Mouse (Mus musculus) liver (tissue): Measurements from ENCODE around the gene Kin.

Experiments used
- DNase-seq: peaks from one replicate; pipeline ENCODE4 v3.0.0-alpha.2; 2020; ENCODE audit warnings: mixed read lengths

Gene Kin

DNA sequence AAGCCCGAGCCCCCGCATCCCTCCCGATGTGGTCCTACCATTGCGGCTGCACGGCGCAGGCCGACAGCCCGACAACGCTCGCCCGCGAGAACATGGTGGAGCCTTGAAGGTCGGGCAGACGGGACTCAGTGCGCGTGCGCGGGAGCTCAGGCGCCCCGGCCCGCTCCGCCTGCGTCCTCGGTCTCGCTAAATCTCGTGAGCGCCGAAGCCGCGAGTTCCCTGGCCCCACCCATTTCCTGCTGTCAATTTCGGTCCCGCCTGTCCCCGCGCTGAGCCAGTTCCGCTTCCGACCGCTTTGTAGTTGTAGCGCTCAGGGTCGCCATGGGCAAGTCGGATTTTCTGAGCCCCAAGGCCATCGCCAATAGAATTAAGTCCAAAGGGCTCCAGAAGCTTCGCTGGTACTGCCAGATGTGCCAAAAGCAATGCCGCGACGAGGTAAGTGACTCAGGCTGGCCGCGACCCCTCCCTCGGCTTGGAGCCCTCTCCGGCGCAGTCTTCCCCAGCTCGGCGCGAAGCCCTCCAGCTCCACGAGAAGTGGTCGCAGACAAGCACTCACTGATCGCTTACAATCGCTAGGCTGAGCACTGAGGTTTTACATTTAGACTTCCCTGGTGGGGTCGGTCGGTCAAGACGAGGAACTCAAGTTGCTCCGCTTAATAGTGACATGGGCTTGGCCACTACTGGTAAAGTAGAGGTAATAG lies at the start of gene Kin, which contains the start of gene Atp5c1:
Gene Kin (plus strand): TSS at position 284 of the 701 bp plus-strand sequence.
Gene Atp5c1 (minus strand): TSS at position 201 of the 701 bp plus-strand sequence.
- DNase-seq = peak; percentile 97

DNA sequence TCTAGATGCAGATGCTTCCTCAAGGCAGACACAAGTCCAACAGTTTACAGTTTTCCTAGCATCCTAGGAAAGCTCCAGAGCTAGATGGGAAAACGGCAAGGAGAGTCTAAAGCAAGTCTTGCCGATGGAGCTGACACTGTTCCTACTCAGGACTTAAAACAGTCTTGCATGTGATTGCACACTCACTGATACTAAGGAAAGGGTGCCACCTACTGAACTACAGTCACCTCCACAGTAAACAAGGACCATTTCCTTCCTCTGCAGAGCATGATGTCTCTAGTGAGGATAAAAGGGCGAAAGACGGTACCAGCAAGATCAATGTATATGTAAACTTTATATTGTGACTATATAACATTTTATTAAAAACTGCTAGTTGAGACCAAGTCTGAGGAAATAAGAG lies 46.7 kb upstream of the Kin start:
- no peak for DNase-seq

GRCm38 (mm10) chr2:10034976-10035375 lies 45.4 kb upstream of the Kin start:
- DNase-seq = no peak

DNA sequence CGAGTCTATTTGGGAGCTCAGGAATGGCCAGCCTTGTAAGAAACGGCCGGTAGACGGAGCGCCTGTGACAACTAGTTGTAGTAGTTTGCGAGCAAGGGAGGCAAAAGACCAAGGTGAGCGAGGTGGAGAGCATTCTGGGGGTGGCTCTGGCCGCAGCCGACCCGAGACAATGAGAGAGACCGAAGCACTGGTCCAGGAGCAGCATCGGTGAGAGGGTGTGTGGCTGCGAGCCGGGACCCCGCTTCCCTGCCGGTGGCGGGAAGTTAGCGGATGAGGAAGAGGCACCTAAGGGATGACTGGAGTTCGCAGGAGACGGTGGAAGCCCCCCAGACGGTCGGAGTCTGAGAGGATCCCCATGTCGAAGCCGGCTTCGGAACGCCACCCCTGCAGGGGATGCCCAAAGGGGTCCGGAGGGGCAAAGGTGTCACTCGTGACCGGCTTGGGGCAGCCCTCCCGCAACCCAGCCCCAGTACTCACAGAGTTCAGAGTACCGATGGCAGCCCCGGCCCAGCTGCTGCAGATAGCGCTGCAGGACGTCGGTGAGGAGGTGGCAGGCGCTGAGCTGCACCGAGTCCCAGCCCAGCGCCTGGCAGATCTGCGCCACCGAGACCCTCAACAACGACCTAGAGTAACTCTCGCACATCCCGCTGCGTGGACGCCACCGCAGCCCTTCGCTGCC lies 32.5 kb upstream of the Kin start:
- peak; percentile 51 for DNase-seq

GRCm38 (mm10) chr2:10048461-10048860 lies 31.9 kb upstream of the Kin start, which contains the start of gene Taf3:
TSS of gene Taf3 (minus strand) at chr2:10048596.
- peak; percentile 97 for DNase-seq

DNA sequence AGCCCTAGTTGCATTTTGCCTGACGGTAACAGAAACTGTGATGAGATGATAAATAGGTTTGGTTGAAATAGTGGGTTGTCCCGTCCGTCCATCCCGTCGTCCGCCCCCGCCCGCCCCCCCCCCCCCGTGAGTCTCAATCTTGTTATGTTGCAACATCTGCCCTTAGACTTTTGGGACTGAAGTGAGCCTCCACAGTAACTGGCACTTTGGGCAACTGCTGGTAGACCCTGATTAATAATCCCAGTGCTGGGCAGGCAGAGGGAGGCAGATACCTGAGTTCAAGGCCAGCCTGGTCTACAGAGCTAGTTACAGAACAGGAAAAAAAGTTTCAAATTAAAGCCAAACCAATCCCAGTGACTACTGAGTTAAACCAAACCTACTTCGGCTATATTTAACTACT lies 30.9 kb upstream of the Kin start:
- DNase-seq = peak; percentile 7

- DNase-seq = no peak
Measured at GRCm38 (mm10) chr2:10050878-10051277, 29.5 kb upstream of the Kin start.

- DNase-seq = no peak
Measured at GRCm38 (mm10) chr2:10051996-10052395, 28.4 kb upstream of the Kin start.

DNA sequence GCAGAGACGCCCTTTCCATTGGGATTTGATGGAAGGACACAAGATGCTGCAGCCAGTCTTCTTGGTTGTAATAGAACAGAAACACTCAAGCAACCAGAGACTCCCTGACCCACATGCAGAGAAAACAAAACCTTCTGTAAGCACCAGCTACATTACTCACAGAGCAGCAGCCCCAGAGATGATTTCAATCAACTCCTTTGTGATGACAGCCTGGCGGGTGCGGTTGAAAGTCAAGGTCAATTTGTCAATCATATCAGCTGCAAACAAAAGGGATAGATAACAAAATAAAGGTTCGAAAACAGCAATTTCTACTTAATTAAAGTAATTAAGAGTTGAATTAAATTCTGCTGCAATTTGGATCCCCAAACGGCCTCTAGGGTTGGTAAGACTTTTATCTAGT lies 21.6 kb upstream of the Kin start:
- no peak for DNase-seq

GRCm38 (mm10) chr2:10071751-10072150 lies 8.6 kb upstream of the Kin start:
- no peak for DNase-seq

DNA sequence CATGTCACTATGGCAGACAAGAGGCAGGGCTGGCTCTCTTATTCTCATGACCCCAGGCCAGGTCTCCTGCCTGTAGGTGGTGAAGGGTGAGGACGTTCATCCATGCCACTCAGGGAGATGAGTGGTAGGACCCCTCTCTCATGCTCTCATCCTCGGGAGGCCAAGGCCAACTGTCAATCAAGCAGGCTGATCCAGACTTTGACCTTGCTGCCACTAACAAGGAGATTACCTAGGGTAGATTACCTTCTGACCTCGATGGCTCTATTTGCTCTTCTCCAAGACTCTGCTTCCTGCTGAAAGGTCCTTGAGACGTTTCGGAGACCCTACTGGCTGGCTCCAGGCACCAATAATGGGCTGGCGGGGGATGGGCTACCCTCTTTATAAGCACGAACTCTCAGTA lies 5.9 kb upstream of the Kin start:
- DNase-seq = no peak

DNA sequence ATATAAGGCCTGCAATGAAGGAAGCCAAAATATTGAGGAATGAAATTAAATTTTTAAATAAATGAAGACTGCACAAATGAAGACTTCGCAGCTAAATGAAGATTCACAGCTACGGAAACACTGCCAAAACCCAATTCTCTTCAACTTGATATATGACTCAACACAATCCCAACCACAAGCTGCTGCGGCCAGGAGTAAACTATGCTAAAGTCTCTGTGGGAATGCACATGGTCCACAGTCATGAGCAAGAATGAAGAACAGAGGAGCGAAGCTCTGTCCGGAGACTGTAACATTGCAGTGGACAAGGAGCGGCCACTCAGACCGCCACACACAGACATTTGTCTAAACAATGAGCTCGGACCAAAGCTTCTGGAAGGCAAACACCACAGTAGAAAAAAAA lies 3.7 kb upstream of the Kin start:
- DNase-seq = no peak

GRCm38 (mm10) chr2:10079745-10080309 lies 566 bp upstream of the Kin start:
- no peak for DNase-seq

DNA sequence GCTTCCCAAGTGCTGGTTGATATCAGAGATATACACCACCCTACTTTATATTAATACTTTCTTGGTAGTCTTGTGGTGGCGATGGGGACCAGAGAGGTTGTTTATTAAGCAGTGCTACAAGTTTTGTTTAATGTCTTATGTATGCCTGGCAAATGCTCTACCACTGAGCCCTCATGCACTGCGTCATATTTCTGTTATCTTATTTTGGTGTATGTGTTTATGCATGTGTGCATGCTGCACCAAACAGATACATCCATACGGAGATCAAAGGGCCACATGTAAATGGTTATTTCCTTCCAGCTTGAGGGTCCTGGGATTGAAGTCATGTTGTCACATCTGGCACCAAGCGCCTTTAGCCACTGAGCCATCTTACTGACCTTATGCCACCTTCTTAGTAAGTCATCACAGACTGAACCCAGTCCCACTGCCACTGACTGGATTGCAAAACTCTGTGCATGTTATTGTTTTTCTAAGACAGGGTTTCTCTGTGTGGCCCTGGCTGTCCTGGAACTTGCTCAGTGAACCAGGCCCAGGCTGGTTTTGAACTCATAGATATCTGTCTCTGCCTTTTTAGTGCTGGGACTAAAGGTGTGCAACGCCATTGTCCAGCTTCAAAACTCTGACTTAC lies 1.2 kb downstream of the Kin start:
- no peak for DNase-seq

- DNase-seq = no peak
Measured at GRCm38 (mm10) chr2:10082737-10083136, 2.3 kb downstream of the Kin start.

- DNase-seq = no peak
Measured at GRCm38 (mm10) chr2:10087256-10087850, 7.0 kb downstream of the Kin start.

GRCm38 (mm10) chr2:10094327-10095100 lies 14.1 kb downstream of the Kin start:
- DNase-seq = no peak

DNA sequence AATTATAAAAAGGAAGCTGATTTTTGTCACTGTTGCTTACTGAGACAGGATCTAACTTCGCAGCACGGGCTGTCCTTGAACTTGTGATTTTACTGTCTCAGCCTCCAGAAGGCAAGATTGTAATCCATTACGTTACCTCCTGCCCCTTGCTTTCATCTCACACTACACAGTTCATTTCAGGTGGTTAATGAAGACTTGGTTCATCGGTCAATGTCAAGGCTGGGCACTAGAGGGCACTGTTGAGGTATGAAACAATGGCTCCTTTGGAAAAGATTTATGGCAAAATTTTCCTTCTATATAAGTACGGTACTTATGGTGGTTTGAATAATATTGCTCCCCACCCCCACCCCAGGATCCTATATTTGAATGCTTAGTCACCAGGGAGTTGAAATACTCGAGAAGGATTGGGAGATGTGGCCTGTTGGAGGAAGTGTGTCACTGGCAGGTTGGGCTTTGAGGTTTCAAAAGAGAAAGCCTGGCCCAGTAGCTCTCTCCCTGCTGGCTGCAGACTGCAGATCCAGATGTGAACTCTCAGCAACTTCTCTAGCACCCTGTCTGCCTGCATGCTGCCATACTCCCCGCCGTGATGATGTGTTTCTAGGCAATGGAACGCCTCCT lies 18.3 kb downstream of the Kin start:
- peak; percentile 53 for DNase-seq

- no peak for DNase-seq
Measured at GRCm38 (mm10) chr2:10100471-10100870, 20.1 kb downstream of the Kin start.

DNA sequence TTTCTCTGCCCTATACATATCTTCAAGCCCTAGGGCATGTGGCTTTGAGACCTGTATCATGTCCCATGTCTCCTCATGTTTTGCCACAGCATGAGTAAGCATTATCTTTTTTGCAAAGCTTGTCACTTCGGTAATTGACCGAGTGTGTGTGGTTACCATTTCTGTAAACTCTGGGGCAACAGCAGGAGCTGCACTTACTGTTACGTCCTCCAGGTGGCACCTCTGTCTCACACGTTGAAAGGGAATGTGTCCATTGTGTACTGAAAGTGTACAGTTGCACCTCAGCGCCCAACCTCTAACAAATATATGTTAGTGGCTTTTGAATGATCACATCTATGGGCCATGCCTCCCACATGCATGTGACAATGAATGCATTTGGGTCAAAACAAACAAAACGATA lies 20.8 kb downstream of the Kin start:
- DNase-seq = peak; percentile 32

- no peak for DNase-seq
Measured at GRCm38 (mm10) chr2:10108535-10109189, 28.3 kb downstream of the Kin start.
